Mouse (Mus musculus) testis, adult 2 months (tissue): ENCODE data around the gene Stoml2.

Source experiments
- CTCF ChIP-seq: fragments of 200-500 bp; IDR thresholded peaks from 2 replicates; pipeline ENCODE4 v1.5.1; 2012; ENCODE audit warnings: low read depth, mild to moderate bottlenecking, inconsistent platforms, low read length, moderate library complexity; ENCODE audit not compliant: control insufficient read depth, insufficient read depth, insufficient replicate concordance
- POLR2A ChIP-seq: fragments of 200-500 bp; IDR thresholded peaks from 2 replicates; pipeline ENCODE4 v1.6.1; 2012; ENCODE audit warnings: low read depth, mild to moderate bottlenecking, inconsistent platforms, low read length, moderate library complexity; ENCODE audit not compliant: control insufficient read depth

DNA sequence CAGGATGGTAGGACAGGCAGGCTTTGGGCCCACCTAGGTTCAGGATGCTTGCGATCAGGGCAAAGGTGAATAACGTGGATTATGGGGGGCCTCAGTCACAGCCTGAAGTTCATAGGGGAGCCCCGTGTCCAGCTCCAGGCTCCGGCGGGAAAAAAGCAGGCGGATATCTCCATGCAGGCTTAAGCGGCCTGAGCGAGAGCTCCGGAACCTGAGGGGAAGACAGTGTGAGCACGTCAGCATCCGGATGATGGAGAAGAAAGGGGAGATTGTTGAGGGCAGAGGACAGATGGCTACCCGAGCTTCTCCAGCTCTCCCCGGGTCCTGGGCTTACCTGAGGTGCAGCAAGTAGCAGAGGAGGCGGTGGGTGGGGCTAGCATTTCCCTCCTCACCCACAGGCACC is 2.0 kb upstream of the Stoml2 start:
- TF ChIP-seq POLR2A (no peak), CTCF (no peak)
